Mouse (Mus musculus): ENCODE measurements at regions not wholly inside any gene's neighbourhood (a gene's known extent, or its start where the extent isn't known, plus 50 kb on each side); places are given as distances from the start of the nearest gene placed in this dataset.
A peak's percentile ranks its signal among the peaks of the same experiment; 100 is the strongest.

- DNase-seq (no peak), ATAC-seq (peak; percentile 64)
- Histone ChIP-seq H3K4me2 (ENCODE audit: low read depth) (no peak overlapping the region), H3K36me3 (ENCODE audit: insufficient read depth) (no peaks in the 10 kb centered on the region), H3K9me3 (ENCODE audit: low read length) (no peaks in the 10 kb centered on the region), H3K4me3 (ENCODE audit: low read depth, low read length) (no peak overlapping the region), H3K4me1 (ENCODE audit: insufficient read depth) (no peaks in the 10 kb centered on the region), H3K9ac (no peak overlapping the region), H3K27ac (ENCODE audit: low read depth, low read length) (no peak overlapping the region), H3K27me3 (ENCODE audit: insufficient read depth, low read length) (no peaks in the 10 kb centered on the region)
- TF ChIP-seq CTCF (IDR thresholded peaks at IDR 0.05; ENCODE audit: low read depth): no peak
- WGBS: 60% methylated on average over 5 of the region's 5 CpGs
Observed at GRCm38 (mm10) chr13:34800906-34801305, 66.3 kb downstream of the Fam50b start.

- ATAC-seq (peak; percentile 27; the same call in 1 of the 2 replicates), DNase-seq (no peak)
- no peaks in the 10 kb centered on the region for H3K36me3 ChIP-seq (ENCODE audit: insufficient read depth)
- no peak overlapping the region for H3K4me2 ChIP-seq (ENCODE audit: low read depth)
- H3K27ac ChIP-seq (ENCODE audit: low read depth, low read length): no peak overlapping the region
- H3K9ac ChIP-seq: no peak overlapping the region
- TF ChIP-seq CTCF (IDR thresholded peaks at IDR 0.05; ENCODE audit: low read depth): no peak
- no peaks in the 10 kb centered on the region for H3K9me3 ChIP-seq (ENCODE audit: low read length)
- no peaks in the 10 kb centered on the region for H3K4me1 ChIP-seq (ENCODE audit: insufficient read depth)
- H3K4me3 ChIP-seq (ENCODE audit: low read depth, low read length): no peak overlapping the region
- WGBS: 16% methylated on average over 9 of the region's 9 CpGs
- H3K27me3 ChIP-seq (ENCODE audit: insufficient read depth, low read length): no peaks in the 10 kb centered on the region
Observed at GRCm38 (mm10) chr13:34806532-34807092, 68.5 kb upstream of the Prpf4b start.

- no peak for ATAC-seq
- Histone ChIP-seq H3K27me3 (ENCODE audit: insufficient read depth, low read length) (no peaks in the 10 kb centered on the region), H3K9me3 (ENCODE audit: low read length) (no peaks in the 10 kb centered on the region), H3K9ac (no peak overlapping the region), H3K36me3 (ENCODE audit: insufficient read depth) (no peaks in the 10 kb centered on the region), H3K4me1 (ENCODE audit: insufficient read depth) (no peaks in the 10 kb centered on the region), H3K4me2 (ENCODE audit: low read depth) (no peak overlapping the region), H3K4me3 (ENCODE audit: low read depth, low read length) (no peak overlapping the region), H3K27ac (ENCODE audit: low read depth, low read length) (no peak overlapping the region)
- DNase-seq: no peak
- WGBS: 97% methylated on average over 1 of the region's 1 CpGs
- TF ChIP-seq CTCF (IDR thresholded peaks at IDR 0.05; ENCODE audit: low read depth): no peak
Observed at GRCm38 (mm10) chr13:34809536-34809935, 65.6 kb upstream of the Prpf4b start.

GRCm38 (mm10) chr13:34814161-34815056 is 60.7 kb upstream of the Prpf4b start:
- H3K9ac ChIP-seq: 0 out of 2 replicates have a peak overlapping the region, but pooled peaks have one; percentile 25
- H3K9me3 ChIP-seq (ENCODE audit: low read length): no peaks in the 10 kb centered on the region
- H3K4me2 ChIP-seq (ENCODE audit: low read depth): peak overlapping the region; percentile 35
- 0 out of 2 replicates have a peak, but pooled peaks cover 7% of the 10 kb centered on the region for H3K4me1 ChIP-seq (ENCODE audit: insufficient read depth)
- no peaks in the 10 kb centered on the region for H3K36me3 ChIP-seq (ENCODE audit: insufficient read depth)
- WGBS: 7% methylated on average over 18 of the region's 18 CpGs
- TF ChIP-seq CTCF (IDR thresholded peaks at IDR 0.05; ENCODE audit: low read depth): no peak
- ATAC-seq: peak; percentile 96
- no peak overlapping the region for H3K4me3 ChIP-seq (ENCODE audit: low read depth, low read length)
- no peaks in the 10 kb centered on the region for H3K27me3 ChIP-seq (ENCODE audit: insufficient read depth, low read length)
- peak overlapping the region; percentile 70 for H3K27ac ChIP-seq (ENCODE audit: low read depth, low read length)
- peak; percentile 76 for DNase-seq

GRCm38 (mm10) chr13:34815057-34815410 is 60.1 kb upstream of the Prpf4b start:
- 0 out of 2 replicates have a peak, but pooled peaks cover 7% of the 10 kb centered on the region for H3K4me1 ChIP-seq (ENCODE audit: insufficient read depth)
- no peak overlapping the region for H3K4me3 ChIP-seq (ENCODE audit: low read depth, low read length)
- no peak for DNase-seq
- no peaks in the 10 kb centered on the region for H3K36me3 ChIP-seq (ENCODE audit: insufficient read depth)
- peak overlapping the region; percentile 70 for H3K27ac ChIP-seq (ENCODE audit: low read depth, low read length)
- H3K9me3 ChIP-seq (ENCODE audit: low read length): no peaks in the 10 kb centered on the region
- no peak; the same call in 1 of the 2 replicates for ATAC-seq
- peak overlapping the region; percentile 35 for H3K4me2 ChIP-seq (ENCODE audit: low read depth)
- no peaks in the 10 kb centered on the region for H3K27me3 ChIP-seq (ENCODE audit: insufficient read depth, low read length)
- WGBS: 12% methylated on average over 3 of the region's 3 CpGs
- H3K9ac ChIP-seq: 0 out of 2 replicates have a peak overlapping the region, but pooled peaks have one; percentile 25
- no peak for TF ChIP-seq CTCF (IDR thresholded peaks at IDR 0.05; ENCODE audit: low read depth)

DNA sequence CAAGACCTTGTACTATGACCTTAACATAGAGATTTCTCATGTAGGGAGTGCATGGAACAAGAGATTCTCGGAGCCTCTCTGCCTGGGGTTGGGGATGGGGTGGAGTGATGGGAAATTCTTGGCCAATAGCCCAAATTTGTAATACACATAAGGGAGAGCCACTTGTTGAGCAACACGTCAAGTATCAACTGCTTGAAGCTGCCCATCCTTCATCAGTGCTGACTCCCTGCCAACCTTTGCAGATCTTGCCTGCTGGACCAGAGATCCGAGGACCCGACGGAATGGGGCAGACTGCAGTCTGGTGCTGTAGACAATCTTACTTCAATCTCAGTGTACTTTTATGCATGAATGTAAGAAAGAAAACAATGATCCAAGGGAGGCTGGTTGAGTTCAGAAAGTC is 56.9 kb upstream of the Prpf4b start:
- Histone ChIP-seq H3K4me1 (ENCODE audit: insufficient read depth) (0 out of 2 replicates have a peak, but pooled peaks cover 7% of the 10 kb centered on the region), H3K9ac (no peak overlapping the region), H3K4me2 (ENCODE audit: low read depth) (no peak overlapping the region), H3K27ac (ENCODE audit: low read depth, low read length) (no peak overlapping the region), H3K36me3 (ENCODE audit: insufficient read depth) (no peaks in the 10 kb centered on the region), H3K27me3 (ENCODE audit: insufficient read depth, low read length) (no peaks in the 10 kb centered on the region), H3K4me3 (ENCODE audit: low read depth, low read length) (no peak overlapping the region), H3K9me3 (ENCODE audit: low read length) (no peaks in the 10 kb centered on the region)
- no peak for TF ChIP-seq CTCF (IDR thresholded peaks at IDR 0.05; ENCODE audit: low read depth)
- no peak for ATAC-seq
- no peak for DNase-seq
- 82% methylated on average over 5 of the region's 5 CpGs for WGBS

DNA sequence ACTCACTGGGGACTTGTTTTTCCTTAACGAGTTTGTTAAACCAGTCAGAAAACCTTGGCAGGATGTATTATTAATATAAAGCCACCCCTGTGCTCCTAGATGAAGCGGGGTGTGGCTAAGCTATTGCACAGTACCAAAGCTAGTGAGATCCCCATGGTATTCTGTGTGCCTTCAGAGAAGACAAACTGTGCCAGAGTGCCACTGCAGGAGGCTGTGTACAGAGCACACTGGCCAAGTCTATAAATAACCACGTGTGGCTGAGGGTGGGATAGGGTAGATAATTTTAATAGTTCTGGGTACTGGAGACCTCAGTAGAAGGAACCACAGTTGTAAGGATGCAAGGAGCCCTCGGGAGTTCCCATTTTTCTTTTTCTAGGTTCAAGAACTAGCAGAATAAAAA is 54.7 kb upstream of the Prpf4b start:
- no peaks in the 10 kb centered on the region for H3K27me3 ChIP-seq (ENCODE audit: insufficient read depth, low read length)
- ATAC-seq: no peak; the same call in 1 of the 2 replicates
- no peak overlapping the region for H3K4me2 ChIP-seq (ENCODE audit: low read depth)
- no peak overlapping the region for H3K4me3 ChIP-seq (ENCODE audit: low read depth, low read length)
- no peaks in the 10 kb centered on the region for H3K4me1 ChIP-seq (ENCODE audit: insufficient read depth)
- no peak overlapping the region for H3K9ac ChIP-seq
- TF ChIP-seq CTCF (IDR thresholded peaks at IDR 0.05; ENCODE audit: low read depth): no peak
- H3K9me3 ChIP-seq (ENCODE audit: low read length): no peaks in the 10 kb centered on the region
- no peak overlapping the region for H3K27ac ChIP-seq (ENCODE audit: low read depth, low read length)
- WGBS: 48% methylated on average over 4 of the region's 4 CpGs
- no peak for DNase-seq
- H3K36me3 ChIP-seq (ENCODE audit: insufficient read depth): no peaks in the 10 kb centered on the region
